Mouse (Mus musculus) heart, embryonic 15.5 days (tissue): ENCODE results near the gene Xkr8. TPM values are rescaled to one million over a fixed set of nuclear protein-coding genes. Genes with fewer than 3 reads are reported as not detected.

ENCODE experiments used
- polyA plus RNA-seq: library from polyadenylated mRNA; unstranded; fragments of >200 nt; fragmentation: Nextera tagmentation; extraction: Ambion mirVana; gene quantifications from 2 replicates; pipeline ENCODE4 v1.2.1, GENCODE M21; 2015

The Xkr8 gene
- polyA plus RNA-seq, 1 experiment from 2014 or later: 2.1 TPM

Other genes with a start within 250 kb of the Xkr8 start
- 5.1 and 7.6 TPM in 2 replicates for gene Sesn2, start 222.0 kb downstream of the Xkr8 start, polyA plus RNA-seq
- gene Atpif1, start 198.9 kb downstream of the Xkr8 start, polyA plus RNA-seq: 1,171 and 1,479 TPM in 2 replicates
- gene Dnajc8, start 197.0 kb downstream of the Xkr8 start, polyA plus RNA-seq: 97.5 and 106 TPM in 2 replicates
- gene Ptafr, start 168.5 kb downstream of the Xkr8 start, polyA plus RNA-seq: 0.77 and 0.95 TPM in 2 replicates
- 17.4 and 22.0 TPM in 2 replicates for gene Eya3, start 93.6 kb downstream of the Xkr8 start, polyA plus RNA-seq
- gene Smpdl3b, start 24.7 kb upstream of the Xkr8 start, polyA plus RNA-seq: 3.5 and 4.4 TPM in 2 replicates
- 60.8 and 71.2 TPM in 2 replicates for gene Rpa2, start 35.8 kb upstream of the Xkr8 start, polyA plus RNA-seq
- 0.94 and 1.9 TPM in 2 replicates for gene Themis2, start 63.8 kb upstream of the Xkr8 start, polyA plus RNA-seq
- gene Ppp1r8, start 110.6 kb upstream of the Xkr8 start, polyA plus RNA-seq: 25.7 and 30.4 TPM in 2 replicates
- gene Stx12, start 152.0 kb upstream of the Xkr8 start, polyA plus RNA-seq: 51.9 and 52.0 TPM in 2 replicates
- gene Fam76a, start 190.0 kb upstream of the Xkr8 start, polyA plus RNA-seq: 37.0 and 40.0 TPM in 2 replicates
- gene Fgr, start 241.5 kb upstream of the Xkr8 start, polyA plus RNA-seq: 0.42 and 1.0 TPM in 2 replicates